Mouse (Mus musculus): ENCODE results near the gene Spink2. TPM values are rescaled to one million over a fixed set of nuclear protein-coding genes. Genes with fewer than 3 reads are reported as not detected.

The Spink2 gene
- polyA plus RNA-seq, 1 experiment from 2014 or later: 1.6 TPM

DNA sequence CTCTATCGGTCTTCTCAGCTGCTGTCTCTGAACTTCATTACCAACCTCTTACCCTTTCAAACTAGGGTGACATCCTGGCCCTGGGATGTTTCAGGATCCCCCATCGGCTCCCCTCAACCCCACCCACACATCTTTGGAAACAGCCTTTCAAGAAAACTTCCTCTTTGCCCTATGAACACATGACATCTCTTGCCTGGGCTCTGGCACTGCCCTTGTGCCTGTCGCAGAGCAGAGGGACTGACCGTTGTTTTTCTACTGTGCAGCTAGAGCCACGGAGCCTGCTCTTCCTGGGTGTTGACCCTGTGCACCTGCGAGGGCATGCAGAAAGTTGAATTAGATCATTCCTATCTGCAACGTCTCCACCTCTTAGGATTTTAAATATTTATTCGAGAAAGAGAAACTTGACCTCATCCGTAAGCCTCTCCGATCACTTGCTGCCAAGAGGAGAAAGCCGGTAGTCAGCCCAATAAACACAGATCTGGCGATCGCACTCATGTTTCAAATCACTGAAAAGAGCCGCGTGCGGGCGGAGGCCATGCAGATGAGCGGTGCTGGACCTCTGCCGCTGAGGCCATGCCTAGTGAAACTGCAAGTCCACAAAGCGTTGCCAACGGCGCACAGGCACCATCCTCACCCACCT, 43.8 kb downstream of the Spink2 start:
- H3K36me3 ChIP-seq (ENCODE audit: control insufficient read depth, insufficient read depth, low read length): no peaks in the 10 kb centered on the region
- H3K27me3 ChIP-seq (replicated peaks; ENCODE audit: control insufficient read depth, insufficient read depth, low read length): no peaks in the 10 kb centered on the region
- H3K27ac ChIP-seq (ENCODE audit: low read depth): no peak overlapping the region
- WGBS: 48% methylated on average over 22 of the region's 22 CpGs
- ATAC-seq (replicated peaks; ENCODE audit: low FRiP score, low TSS enrichment, low read depth): no peak
- H3K9me3 ChIP-seq (ENCODE audit: control insufficient read depth, low read length): no peaks in the 10 kb centered on the region
- no peaks in the 10 kb centered on the region for H3K4me1 ChIP-seq (replicated peaks; ENCODE audit: control insufficient read depth, insufficient read depth, low read length)
- H3K4me2 ChIP-seq (ENCODE audit: low read length): peak overlapping the region; percentile 20; the same call in 1 of the 2 replicates
- no peak overlapping the region for H3K9ac ChIP-seq (ENCODE audit: low read length)
- DNase-seq (ENCODE audit: low spot score): no peak
- H3K4me3 ChIP-seq (ENCODE audit: low read depth, low read length): no peak overlapping the region

- H3K27me3 ChIP-seq (replicated peaks; ENCODE audit: control insufficient read depth, insufficient read depth, low read length): no peaks in the 10 kb centered on the region
- H3K36me3 ChIP-seq (ENCODE audit: control insufficient read depth, insufficient read depth, low read length): no peaks in the 10 kb centered on the region
- DNase-seq (ENCODE audit: low spot score) (no peak), ATAC-seq (replicated peaks; ENCODE audit: low FRiP score, low TSS enrichment, low read depth) (no peak)
- H3K9ac ChIP-seq (ENCODE audit: low read length): no peak overlapping the region
- H3K4me3 ChIP-seq (ENCODE audit: low read depth, low read length): no peak overlapping the region
- no peaks in the 10 kb centered on the region for H3K4me1 ChIP-seq (replicated peaks; ENCODE audit: control insufficient read depth, insufficient read depth, low read length)
- H3K9me3 ChIP-seq (ENCODE audit: control insufficient read depth, low read length): no peaks in the 10 kb centered on the region
- WGBS: 60% methylated on average over 13 of the region's 13 CpGs
- no peak overlapping the region for H3K27ac ChIP-seq (ENCODE audit: low read depth)
- no peak overlapping the region for H3K4me2 ChIP-seq (ENCODE audit: low read length)
Measured at GRCm38 (mm10) chr5:77165703-77166625, 45.3 kb downstream of the Spink2 start.

DNA sequence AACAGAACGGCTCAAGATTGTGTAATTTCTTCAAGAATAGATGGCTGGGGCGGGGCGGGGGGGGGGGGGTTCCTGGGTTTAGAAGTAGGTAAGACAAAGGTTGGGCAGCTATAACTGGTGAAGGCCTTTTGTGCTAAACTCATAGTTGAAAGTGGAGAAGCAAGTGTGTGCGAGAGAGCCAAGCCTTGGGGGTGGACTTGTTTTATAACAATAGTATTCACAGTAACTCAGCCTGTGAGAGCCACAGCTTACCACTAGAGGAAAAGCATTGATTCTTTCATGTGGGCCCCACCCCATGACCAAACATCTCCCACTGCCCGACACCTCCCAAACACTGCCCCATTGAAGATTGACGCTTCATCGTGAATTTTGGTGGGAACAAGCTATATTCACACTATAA, 47.7 kb downstream of the Spink2 start:
- no peaks in the 10 kb centered on the region for H3K27me3 ChIP-seq (replicated peaks; ENCODE audit: control insufficient read depth, insufficient read depth, low read length)
- ATAC-seq (replicated peaks; ENCODE audit: low FRiP score, low TSS enrichment, low read depth) (no peak), DNase-seq (ENCODE audit: low spot score) (no peak)
- no peak overlapping the region for H3K4me3 ChIP-seq (ENCODE audit: low read depth, low read length)
- no peak overlapping the region for H3K9ac ChIP-seq (ENCODE audit: low read length)
- H3K4me2 ChIP-seq (ENCODE audit: low read length): no peak overlapping the region
- H3K9me3 ChIP-seq (ENCODE audit: control insufficient read depth, low read length): no peaks in the 10 kb centered on the region
- H3K36me3 ChIP-seq (ENCODE audit: control insufficient read depth, insufficient read depth, low read length): no peaks in the 10 kb centered on the region
- no peaks in the 10 kb centered on the region for H3K4me1 ChIP-seq (replicated peaks; ENCODE audit: control insufficient read depth, insufficient read depth, low read length)
- H3K27ac ChIP-seq (ENCODE audit: low read depth): no peak overlapping the region
- 77% methylated on average over 7 of the region's 7 CpGs for WGBS

DNA sequence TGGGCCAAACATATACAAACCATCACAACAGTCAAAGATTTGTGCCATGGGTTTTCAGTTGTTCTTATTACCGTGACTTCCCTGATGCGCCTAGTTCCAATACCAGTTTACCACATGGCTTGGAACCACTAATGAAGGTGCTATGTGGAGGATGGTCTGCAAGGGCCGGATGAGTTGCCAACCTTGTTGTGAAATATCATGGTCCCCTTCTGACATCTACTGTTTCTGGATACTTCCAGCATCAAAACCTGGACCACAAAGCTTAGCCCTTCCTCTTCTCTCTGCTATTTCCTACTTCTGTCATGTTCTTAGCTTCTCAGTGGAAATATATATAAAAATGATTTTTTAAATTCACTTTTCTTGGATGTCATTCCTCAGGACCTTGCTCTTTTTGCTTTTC, 48.7 kb downstream of the Spink2 start:
- no peaks in the 10 kb centered on the region for H3K36me3 ChIP-seq (ENCODE audit: control insufficient read depth, insufficient read depth, low read length)
- no peak for ATAC-seq (replicated peaks; ENCODE audit: low FRiP score, low TSS enrichment, low read depth)
- no peak overlapping the region for H3K9ac ChIP-seq (ENCODE audit: low read length)
- H3K4me3 ChIP-seq (ENCODE audit: low read depth, low read length): no peak overlapping the region
- no peaks in the 10 kb centered on the region for H3K4me1 ChIP-seq (replicated peaks; ENCODE audit: control insufficient read depth, insufficient read depth, low read length)
- DNase-seq (ENCODE audit: low spot score): no peak
- WGBS: 91% methylated on average over 3 of the region's 3 CpGs
- no peak overlapping the region for H3K27ac ChIP-seq (ENCODE audit: low read depth)
- H3K9me3 ChIP-seq (ENCODE audit: control insufficient read depth, low read length): no peaks in the 10 kb centered on the region
- no peak overlapping the region for H3K4me2 ChIP-seq (ENCODE audit: low read length)
- H3K27me3 ChIP-seq (replicated peaks; ENCODE audit: control insufficient read depth, insufficient read depth, low read length): no peaks in the 10 kb centered on the region

DNA sequence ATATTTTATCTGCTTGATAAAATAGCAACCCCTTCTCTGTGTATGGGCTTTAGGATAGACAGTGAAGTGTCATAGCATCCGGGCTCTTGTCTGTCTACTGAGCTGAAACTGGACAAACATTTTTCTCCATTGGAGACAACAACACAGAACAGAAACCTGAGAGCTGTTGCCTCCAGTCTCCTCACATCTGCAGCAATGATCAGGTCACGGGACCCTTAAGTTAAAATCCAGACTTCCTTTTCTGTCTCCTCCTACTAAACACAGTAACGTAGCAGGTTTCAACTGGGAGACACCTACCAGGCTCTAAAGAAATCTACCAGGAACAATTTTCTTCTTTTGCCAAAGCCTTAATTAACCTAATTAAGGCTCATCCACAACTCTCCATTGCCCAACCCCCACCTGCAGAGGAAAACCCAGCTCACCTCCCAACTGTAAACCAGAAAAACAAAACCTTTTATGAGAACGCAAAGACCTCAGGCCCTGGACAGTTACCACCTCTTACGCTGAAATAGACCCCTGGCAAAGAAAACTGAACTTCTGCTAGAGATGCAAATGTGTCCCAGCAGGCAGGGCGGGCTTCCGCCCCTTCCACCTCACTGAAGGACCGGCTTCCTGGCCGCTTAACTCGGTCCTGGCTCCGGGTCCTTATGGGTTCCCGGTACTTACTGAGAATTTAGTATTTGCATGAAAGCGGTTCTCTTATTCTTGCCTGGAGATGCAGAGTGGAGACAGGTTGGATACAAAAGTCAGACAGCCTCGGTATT, 53.3 kb downstream of the Spink2 start:
- no peaks in the 10 kb centered on the region for H3K9me3 ChIP-seq (ENCODE audit: control insufficient read depth, low read length)
- DNase-seq (ENCODE audit: low spot score): no peak
- no peak overlapping the region for H3K4me3 ChIP-seq (ENCODE audit: low read depth, low read length)
- H3K36me3 ChIP-seq (ENCODE audit: control insufficient read depth, insufficient read depth, low read length): no peaks in the 10 kb centered on the region
- no peak overlapping the region for H3K4me2 ChIP-seq (ENCODE audit: low read length)
- no peaks in the 10 kb centered on the region for H3K4me1 ChIP-seq (replicated peaks; ENCODE audit: control insufficient read depth, insufficient read depth, low read length)
- ATAC-seq (replicated peaks; ENCODE audit: low FRiP score, low TSS enrichment, low read depth): no peak
- no peak overlapping the region for H3K27ac ChIP-seq (ENCODE audit: low read depth)
- 49% methylated on average over 14 of the region's 14 CpGs for WGBS
- H3K27me3 ChIP-seq (replicated peaks; ENCODE audit: control insufficient read depth, insufficient read depth, low read length): no peaks in the 10 kb centered on the region
- H3K9ac ChIP-seq (ENCODE audit: low read length): no peak overlapping the region

- no peak for DNase-seq (ENCODE audit: low spot score)
- Histone ChIP-seq H3K9me3 (ENCODE audit: control insufficient read depth, low read length) (no peaks in the 10 kb centered on the region), H3K36me3 (ENCODE audit: control insufficient read depth, insufficient read depth, low read length) (no peaks in the 10 kb centered on the region), H3K4me3 (ENCODE audit: low read depth, low read length) (no peak overlapping the region), H3K4me1 (replicated peaks; ENCODE audit: control insufficient read depth, insufficient read depth, low read length) (no peaks in the 10 kb centered on the region), H3K4me2 (ENCODE audit: low read length) (no peak overlapping the region), H3K27ac (ENCODE audit: low read depth) (no peak overlapping the region), H3K27me3 (replicated peaks; ENCODE audit: control insufficient read depth, insufficient read depth, low read length) (no peaks in the 10 kb centered on the region), H3K9ac (ENCODE audit: low read length) (no peak overlapping the region)
- WGBS: 74% methylated on average over 5 of the region's 5 CpGs
- ATAC-seq (replicated peaks; ENCODE audit: low FRiP score, low TSS enrichment, low read depth): no peak
Measured at GRCm38 (mm10) chr5:77156938-77157337, 54.3 kb downstream of the Spink2 start.

GRCm38 (mm10) chr5:77155526-77155925, 55.7 kb downstream of the Spink2 start:
- 92% methylated on average over 12 of the region's 12 CpGs for WGBS
- no peak overlapping the region for H3K4me2 ChIP-seq (ENCODE audit: low read length)
- H3K27me3 ChIP-seq (replicated peaks; ENCODE audit: control insufficient read depth, insufficient read depth, low read length): no peaks in the 10 kb centered on the region
- H3K4me1 ChIP-seq (replicated peaks; ENCODE audit: control insufficient read depth, insufficient read depth, low read length): no peaks in the 10 kb centered on the region
- no peak overlapping the region for H3K9ac ChIP-seq (ENCODE audit: low read length)
- no peaks in the 10 kb centered on the region for H3K9me3 ChIP-seq (ENCODE audit: control insufficient read depth, low read length)
- no peak overlapping the region for H3K27ac ChIP-seq (ENCODE audit: low read depth)
- no peaks in the 10 kb centered on the region for H3K36me3 ChIP-seq (ENCODE audit: control insufficient read depth, insufficient read depth, low read length)
- ATAC-seq (replicated peaks; ENCODE audit: low FRiP score, low TSS enrichment, low read depth) (no peak), DNase-seq (ENCODE audit: low spot score) (no peak)
- no peak overlapping the region for H3K4me3 ChIP-seq (ENCODE audit: low read depth, low read length)

Data from intestine, embryonic 14.5 days (tissue).